Mouse (Mus musculus) spleen, adult 2 months (tissue): ENCODE measurements around the gene Lyz2.

Source experiments
- CTCF ChIP-seq: fragments of 200-500 bp; IDR thresholded peaks from 2 replicates; pipeline ENCODE4 v1.5.1; 2011; ENCODE audit warnings: mild to moderate bottlenecking, inconsistent platforms; ENCODE audit not compliant: insufficient read depth, insufficient read length, insufficient replicate concordance; ENCODE audit errors: extremely low read depth
- POLR2A ChIP-seq: fragments of 200-500 bp; IDR thresholded peaks from 2 replicates; pipeline ENCODE4 v1.6.1; 2011; ENCODE audit warnings: low read depth, low read length, inconsistent platforms

DNA sequence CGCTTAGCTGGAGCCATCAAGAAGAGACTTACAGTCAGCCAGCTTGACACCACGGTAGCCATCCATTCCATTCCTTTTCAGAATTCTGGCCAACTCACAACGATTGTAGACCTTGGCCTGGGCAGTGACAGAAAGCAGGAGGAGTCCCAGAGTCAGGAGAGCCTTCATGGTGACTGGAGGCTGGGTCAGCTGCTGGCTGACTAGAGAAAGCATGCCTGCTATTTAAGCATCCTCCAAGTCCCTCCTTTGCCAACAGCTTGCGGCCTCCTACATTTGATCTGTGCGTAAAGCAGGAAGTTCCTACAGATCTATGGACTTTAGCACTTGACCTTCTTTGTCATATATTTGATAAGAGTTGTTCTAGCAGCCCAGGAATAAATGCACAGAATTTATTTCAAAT, 10.6 kb upstream of the Lyz2 start, which contains the start of gene Lyz1:
- TF ChIP-seq POLR2A = no peak
- no peak for TF ChIP-seq CTCF
